Mouse (Mus musculus): ENCODE results near the gene Dnajb13. TPM values are rescaled to one million over a fixed set of nuclear protein-coding genes. Genes with fewer than 3 reads are reported as not detected.

The Dnajb13 gene
- total RNA-seq, 1 experiment from 2014 or later = 0.30 TPM

Other genes with a start within 250 kb of the Dnajb13 start
- gene P4ha3, start 229.4 kb downstream of the Dnajb13 start, total RNA-seq (2021) = 1.4 and 1.8 TPM in 2 replicates
- 21.3 and 21.4 TPM in 2 replicates for gene C2cd3, start 142.7 kb downstream of the Dnajb13 start, total RNA-seq (2021)
- 53.4 and 55.1 TPM in 2 replicates for gene Ppme1, start 142.7 kb downstream of the Dnajb13 start, total RNA-seq (2021)
- 41.2 and 43.0 TPM in 2 replicates for gene Ucp3, start 42.0 kb downstream of the Dnajb13 start, total RNA-seq (2021)
- 355 and 500 TPM in 2 replicates for gene Ucp2, start 21.6 kb downstream of the Dnajb13 start, total RNA-seq (2021)
- gene Coa4, start 22.1 kb upstream of the Dnajb13 start, total RNA-seq (2021) = 7.8 and 10.4 TPM in 2 replicates
- gene Rab6a, start 92.5 kb upstream of the Dnajb13 start, total RNA-seq (2021) = 68.0 TPM in 2 replicates
- 59.8 and 60.9 TPM in 2 replicates for gene Mrpl48, start 93.3 kb upstream of the Dnajb13 start, total RNA-seq (2021)
- gene Plekhb1, start 147.5 kb upstream of the Dnajb13 start, total RNA-seq (2021) = 3.0 and 4.0 TPM in 2 replicates
- 67.5 and 69.9 TPM in 2 replicates for gene Fam168a, start 191.7 kb upstream of the Dnajb13 start, total RNA-seq (2021)